Mouse (Mus musculus) adrenal gland, adult (tissue): ENCODE results near the gene Gm13124.
"Not testable (repeated sequence)": the region's sequence is repeated elsewhere in the genome, so short reads cannot be mapped to it uniquely, and the experiment has no call there.

ENCODE experiments used
- DNase-seq, 2 experiments: peaks; one replicate each; pipeline ENCODE4 v3.0.0; 2022 to 2023; ENCODE audit warnings: low spot score in 1 of 2; ENCODE audit not compliant: inconsistent age in 2 of 2

Gene Gm13124

GRCm38 (mm10) chr4:144565034-144565433 lies at the start of gene Gm13124:
Gene Gm13124 (minus strand): TSS chr4:144565134.
- no peak for DNase-seq

GRCm38 (mm10) chr4:144614586-144614985 lies 49.7 kb upstream of the Gm13124 start:
- no peak for DNase-seq

- DNase-seq = no peak
These were observed 48.5 kb upstream of the Gm13124 start, which contains the start of gene Aadacl4 for GRCm38 (mm10) chr4:144613407-144613806. Gene Aadacl4 (plus strand): TSS chr4:144613707.

GRCm38 (mm10) chr4:144592790-144593189 lies 27.9 kb upstream of the Gm13124 start:
- DNase-seq = no peak

DNA sequence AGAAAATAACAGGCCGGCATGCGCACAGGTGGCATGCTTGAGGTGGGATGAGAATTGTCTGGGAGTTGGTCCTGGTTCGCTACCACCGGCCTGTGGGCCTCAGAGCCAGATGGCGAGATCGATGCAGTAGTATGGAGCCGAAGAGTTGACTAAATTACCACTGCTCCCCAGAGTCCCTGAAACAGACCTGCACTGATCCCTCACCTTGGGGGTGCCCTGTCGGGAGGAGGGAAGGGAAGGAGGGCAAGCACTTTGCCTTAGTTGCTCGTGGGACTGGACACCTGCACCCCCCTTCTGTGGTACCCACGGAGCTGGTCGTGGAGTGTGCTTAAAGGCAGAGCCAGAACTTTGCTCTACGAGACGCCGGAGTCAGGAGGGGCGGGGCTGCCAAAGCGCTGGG lies 21.3 kb upstream of the Gm13124 start:
- not testable (repeated sequence) for DNase-seq

- DNase-seq = no peak
These were observed 2.8 kb upstream of the Gm13124 start for GRCm38 (mm10) chr4:144567752-144568151.

DNA sequence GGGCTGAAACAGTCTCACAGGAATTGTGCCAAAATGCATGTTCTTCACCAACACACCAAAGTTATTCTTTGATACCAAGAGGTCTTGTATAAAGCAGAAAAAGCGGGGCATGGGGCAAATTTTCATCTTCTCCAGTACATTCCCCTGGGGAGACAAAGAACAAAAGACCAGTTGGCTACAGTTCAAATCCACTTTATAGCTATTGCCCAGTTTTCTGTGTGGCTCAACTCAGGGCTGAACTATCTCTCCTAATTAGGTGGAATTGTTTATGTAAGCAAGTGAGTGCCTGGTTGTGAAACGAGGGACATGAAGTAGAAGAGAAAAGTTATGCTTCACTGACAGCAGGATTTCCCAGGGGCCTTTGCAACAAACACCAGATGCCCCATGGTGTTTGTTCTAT lies 3.7 kb downstream of the Gm13124 start:
- DNase-seq = no peak

DNA sequence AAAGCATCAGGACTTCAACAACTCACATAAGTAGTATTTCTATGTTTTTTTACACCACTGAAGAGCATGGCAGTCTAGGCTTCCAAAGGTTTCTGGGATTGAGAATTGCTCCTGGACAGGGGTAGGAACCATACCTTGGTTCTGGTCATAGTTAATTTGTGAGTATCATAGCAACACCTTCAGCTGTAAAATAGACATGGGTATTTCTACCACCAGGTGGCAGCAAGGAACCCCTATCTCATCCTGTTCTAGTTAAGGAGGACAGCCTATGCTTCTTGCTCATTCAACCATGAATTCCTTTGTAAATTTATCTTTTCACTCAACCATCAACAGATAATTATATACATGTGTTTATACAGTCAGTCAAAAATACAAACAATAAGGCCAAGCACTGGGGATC lies 5.1 kb downstream of the Gm13124 start:
- peak in 1 of 2 experiments; percentile 47 for DNase-seq

DNA sequence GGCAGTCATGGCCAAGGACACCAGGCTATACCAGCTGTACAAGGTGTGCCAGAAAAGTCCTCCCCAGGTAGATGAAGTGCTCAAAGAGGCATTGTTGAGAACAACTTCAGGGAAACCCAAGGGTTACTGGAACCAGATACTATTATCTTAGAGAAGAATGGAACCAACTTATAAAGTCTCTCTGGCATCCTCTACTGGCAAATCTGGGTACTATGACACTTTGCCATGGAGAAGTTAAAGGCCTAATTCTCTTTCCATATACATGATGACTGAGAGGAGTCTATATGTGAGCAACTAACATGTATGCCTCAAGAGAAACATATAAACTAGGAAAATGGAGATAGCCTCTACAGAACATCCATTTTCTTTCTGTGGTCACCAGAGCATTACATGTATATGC lies 13.8 kb downstream of the Gm13124 start:
- no peak for DNase-seq

DNA sequence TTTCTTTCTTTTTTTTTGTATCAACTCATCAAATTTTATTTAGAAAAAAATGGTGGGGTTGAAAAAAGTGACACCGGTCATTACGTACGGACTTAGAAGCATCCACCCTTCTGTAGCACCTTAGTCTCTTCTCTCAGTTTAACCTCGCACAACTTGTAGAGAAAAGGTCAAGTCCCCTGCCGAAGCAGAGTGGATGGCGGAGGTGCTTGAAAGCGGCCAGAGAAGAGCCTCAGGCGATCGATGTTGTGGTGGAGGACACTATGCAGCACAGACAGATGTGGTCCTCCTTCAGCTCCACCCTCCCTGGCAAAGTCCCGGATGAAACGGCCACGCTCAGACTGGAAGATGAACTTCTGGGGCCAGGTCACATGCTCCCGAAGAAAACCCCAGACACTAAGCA lies 19.6 kb downstream of the Gm13124 start:
- not testable (repeated sequence) for DNase-seq

- DNase-seq = no peak
These were observed 20.2 kb downstream of the Gm13124 start for GRCm38 (mm10) chr4:144544689-144545088.

- no peak for DNase-seq
These were observed 45.4 kb downstream of the Gm13124 start, which contains the start of gene 9430007A20Rik for GRCm38 (mm10) chr4:144519522-144519921. Gene 9430007A20Rik (plus strand): TSS chr4:144519822.

DNA sequence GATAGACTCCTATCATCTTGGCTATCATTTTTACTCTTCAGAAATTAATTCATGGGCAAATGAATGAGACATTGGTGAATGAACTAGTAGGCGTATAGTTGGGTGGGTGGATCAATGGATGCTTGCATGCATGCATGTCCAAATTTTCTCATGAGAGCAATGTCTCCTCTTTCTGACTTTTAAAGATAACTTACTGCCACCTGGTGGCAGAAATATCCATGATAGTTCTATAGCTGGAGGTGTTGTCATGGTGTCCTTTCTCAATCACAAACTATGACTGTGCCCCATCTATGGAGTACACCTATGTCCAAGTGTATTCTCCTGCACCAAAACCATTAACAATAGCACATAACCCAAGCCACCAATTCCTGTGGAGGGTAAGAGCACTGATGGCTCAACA lies 58.4 kb downstream of the Gm13124 start:
- peak in 1 of 2 experiments; percentile 16 for DNase-seq
